Mouse (Mus musculus) gastrocnemius, postnatal 10 days (tissue): Measurements from ENCODE around the gene Ubb. TPM values are rescaled to one million over a fixed set of nuclear protein-coding genes. Genes with fewer than 3 reads are reported as not detected.
A peak's percentile ranks its signal among the peaks of the same experiment; 100 is the strongest.
"Not testable (repeated sequence)": the region's sequence is repeated elsewhere in the genome, so short reads cannot be mapped to it uniquely, and the experiment has no call there.

Experiments used
- DNase-seq: peaks from one replicate; pipeline ENCODE4 v3.0.0; 2021; ENCODE audit warnings: mixed read lengths
- long read RNA-seq, 2 experiments: library from polyadenylated mRNA; stranded (forward); transcript quantifications; one replicate each; pipeline ENCODE4 v2.0.0; 2021
- total RNA-seq, 2 experiments: library from RNA; stranded (reverse); gene quantifications; 2 replicates each; pipeline ENCODE4 v1.2.3; 2021

The Ubb gene
- 1,000 to 10,000 TPM; 1,047 to 1,133 TPM for total RNA-seq
- long read RNA-seq, experiment 1, transcript Ubb-201 (2 exons, 1,499 nt), result major isoform, 2,629 of 2,659 reads
- long read RNA-seq, experiment 1, partial matches to known transcripts, result 0 of 2,659 reads
- long read RNA-seq, experiment 1, other reads (novel, unspliced or antisense), result 28 of 2,659 reads
- long read RNA-seq, experiment 2, transcript Ubb-201 (2 exons, 1,499 nt), result major isoform, 2,976 of 3,005 reads
- long read RNA-seq, experiment 2, partial matches to known transcripts, result 0 of 3,005 reads
- long read RNA-seq, experiment 2, other reads (novel, unspliced or antisense), result 29 of 3,005 reads

DNA sequence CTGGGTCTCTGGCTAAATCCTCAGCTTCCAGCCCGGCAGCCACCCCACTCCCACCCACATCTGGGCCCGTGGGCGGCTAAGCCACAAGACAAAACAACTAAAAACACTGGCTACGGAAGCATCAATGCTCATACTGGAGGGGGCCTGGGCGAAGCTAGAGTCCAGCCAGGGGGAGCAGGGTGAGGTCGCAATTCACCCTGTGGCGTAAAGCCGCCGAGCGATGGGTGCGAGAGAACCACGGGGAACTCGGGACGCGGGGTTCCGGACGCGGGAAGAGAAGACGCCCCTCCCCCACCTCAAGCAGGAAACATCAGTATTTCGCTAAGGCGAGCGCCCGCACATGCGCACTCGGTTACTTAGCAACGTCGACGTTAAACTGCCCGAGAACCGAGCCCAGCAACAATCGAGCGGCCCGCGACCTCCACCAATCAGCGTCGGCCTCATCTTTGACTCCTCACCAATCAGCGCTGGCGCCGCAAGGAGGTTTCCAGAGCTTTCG is at the start of gene Ubb:
Ubb (plus strand) TSS at position 445 of the 499 bp plus-strand sequence.
- DNase-seq, result peak; percentile 99

DNA sequence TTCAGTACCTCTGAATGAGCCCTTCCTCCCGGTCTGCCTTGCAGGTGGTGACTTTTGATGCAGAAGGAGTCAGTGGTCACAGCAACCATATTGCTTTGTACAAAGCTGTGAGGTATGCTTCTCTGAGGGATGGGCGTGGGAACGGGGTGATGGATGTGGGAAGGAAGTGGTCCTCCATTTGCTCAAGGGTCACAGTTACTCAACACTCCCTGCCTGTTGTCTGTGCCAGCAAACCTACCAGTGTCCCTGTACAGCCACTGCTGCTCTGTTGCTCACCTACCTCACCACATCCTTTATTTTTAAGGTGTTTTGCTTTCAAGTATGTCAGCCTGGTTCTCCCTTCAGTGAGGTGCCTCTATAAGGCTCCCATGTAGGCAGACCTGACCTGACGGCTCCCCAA is 43.3 kb upstream of the Ubb start:
- no peak for DNase-seq

DNA sequence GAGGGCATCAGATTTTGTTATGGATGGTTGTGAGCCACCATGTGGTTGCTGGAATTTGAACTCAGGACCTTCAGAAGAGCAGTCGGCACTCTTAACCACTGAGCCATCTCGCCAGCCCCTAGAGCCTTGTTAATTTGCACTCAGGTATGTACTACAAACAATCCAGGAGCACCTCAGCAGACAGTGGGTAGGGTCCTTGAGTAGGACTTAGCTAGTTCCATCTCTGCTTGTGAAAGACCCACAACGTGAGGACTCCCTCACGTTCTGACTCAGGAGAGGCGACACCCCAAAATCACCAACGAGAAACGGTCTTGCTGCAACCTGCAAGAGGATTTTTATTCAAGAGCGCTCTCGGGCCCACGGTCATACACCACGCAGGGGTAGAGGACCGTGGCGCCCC is 42.6 kb upstream of the Ubb start:
- not testable (repeated sequence) for DNase-seq

DNA sequence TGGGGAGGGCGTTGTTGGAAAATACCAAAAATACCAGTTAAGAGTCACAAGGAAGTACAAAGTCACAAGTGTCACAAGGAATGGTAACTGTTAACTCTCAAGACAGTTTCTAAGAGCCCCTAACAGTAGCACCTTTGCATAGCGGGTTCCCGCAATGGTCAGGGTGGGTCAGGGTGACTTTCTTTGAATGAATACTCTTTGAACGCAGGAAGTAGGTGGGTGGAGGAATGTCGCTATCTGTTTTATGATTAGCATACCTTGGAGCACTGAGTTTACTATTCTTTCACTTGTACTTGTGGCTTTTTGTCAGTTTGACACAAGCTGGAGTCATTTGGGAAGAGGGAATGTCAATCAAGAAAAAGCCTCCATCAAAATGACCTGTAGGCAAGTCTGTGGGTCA is 42.2 kb upstream of the Ubb start:
- not testable (repeated sequence) for DNase-seq

DNA sequence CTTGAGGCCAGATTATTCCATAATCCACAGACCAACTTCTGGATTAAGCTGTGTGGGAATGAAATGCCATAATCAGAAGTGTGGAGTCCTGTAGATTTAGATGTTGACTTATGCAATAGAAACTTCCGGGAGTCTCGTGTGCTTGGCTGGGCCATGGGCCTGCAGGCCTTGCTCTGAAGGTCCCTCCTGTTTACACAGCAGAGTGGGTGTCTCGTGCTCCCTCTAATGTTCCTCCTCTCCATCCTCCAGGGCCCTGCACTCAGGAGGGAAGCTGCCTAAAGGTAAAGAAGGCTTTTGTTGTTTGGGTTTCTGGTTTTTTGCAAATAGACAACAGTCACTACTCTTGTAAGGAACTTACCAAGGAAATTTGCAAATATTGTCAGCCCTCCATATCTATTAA is 41.4 kb upstream of the Ubb start:
- no peak for DNase-seq

DNA sequence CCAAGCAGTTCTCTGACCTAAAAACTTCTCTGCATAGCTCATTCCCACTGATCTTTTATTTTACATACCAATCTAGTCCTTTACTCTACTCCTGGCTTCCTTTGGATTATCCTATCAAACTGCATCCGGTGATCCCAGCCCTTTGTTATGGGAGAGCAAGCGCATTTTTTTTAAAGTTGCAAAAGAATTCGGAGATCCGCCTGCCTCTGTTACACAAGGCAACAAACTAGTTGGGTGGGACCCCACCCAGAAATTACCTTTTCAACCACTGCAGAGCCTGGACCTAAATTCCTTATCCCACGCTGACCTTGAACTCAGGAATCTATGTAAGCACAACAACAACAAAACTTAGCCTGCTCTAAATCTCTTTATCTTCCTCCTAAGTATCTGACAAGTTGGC is 40.0 kb upstream of the Ubb start:
- no peak for DNase-seq

DNA sequence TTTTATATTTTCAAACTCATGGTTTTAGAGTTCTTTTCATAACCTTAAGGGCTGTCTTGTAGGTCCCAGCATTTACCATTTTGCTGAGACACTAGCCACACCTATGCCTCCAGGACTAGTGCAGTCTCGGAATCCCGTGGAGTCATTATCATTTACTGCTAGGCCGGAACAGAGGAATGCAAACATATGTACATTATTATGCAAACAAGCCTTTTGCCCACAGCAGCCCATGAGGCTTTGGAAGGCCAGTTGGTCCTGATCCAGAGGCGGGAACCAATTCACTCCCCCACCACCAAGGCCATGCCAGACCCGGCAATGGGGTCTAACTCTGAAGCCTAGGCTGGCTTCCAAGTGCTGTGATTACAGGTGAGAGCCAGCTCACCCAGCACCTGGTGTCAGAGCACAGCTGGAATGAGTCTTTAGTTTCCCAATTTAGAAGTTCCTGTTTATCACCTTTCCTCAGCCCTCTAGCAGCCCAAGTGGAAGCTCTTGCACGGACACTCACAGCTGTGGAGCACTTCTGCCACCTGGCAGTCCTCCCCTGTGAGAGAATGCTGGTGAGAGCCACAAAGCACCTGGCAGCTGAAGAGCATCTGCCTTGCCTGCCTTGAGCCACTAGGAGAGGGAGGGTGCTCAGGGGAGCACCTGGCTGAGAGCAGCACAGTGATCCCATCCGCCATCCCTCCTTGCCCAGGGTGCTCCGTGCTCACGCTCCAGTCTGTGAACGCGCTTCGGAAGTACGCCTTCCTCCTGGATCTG is 39.3 kb upstream of the Ubb start:
- no peak for DNase-seq

DNA sequence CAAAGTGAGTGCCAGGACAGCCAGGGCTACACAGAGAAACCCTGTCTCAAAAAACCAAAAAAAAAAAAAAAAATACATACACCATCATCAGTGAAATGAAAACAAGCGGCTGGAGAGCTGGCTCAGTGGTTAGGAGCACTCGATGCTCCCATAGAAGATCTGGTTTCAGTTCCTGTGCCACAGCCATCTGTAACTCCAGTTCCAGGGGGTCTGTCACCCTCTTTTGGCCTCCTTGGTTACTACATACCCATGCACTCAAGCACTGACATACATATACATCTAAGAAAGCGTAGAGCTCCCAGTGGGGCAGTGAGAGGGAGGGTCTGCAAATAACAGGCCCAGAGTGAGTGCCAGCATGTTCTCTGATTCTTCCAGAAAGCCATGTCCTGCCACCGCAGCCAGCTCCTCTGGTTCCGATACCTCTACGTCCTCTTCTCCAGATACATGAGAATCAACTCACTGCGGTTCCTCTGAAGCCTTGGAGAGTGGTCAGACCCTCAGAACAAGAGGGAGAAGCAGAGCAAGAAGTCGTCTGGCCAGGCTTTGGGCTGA is 38.4 kb upstream of the Ubb start:
- DNase-seq, result no peak

DNA sequence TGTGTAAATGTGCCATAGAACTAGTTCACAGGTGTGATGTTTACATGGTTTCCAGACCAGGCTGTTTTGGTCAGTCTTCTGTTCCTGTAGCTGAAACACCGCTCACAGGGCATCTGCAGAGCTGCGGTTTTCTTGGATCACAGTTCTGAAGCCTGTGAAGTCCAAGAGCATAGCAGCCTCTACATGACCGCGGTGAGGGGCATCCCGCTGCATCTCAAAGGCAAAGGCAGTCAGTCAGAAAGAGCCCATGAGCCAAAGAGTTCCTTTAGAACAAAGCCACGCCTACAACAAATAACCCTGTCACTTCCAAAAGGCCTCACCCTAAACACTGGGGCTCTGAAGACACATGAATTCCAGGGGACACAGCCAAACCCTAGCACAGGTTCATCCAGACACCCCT is 37.7 kb upstream of the Ubb start:
- DNase-seq, result no peak

DNA sequence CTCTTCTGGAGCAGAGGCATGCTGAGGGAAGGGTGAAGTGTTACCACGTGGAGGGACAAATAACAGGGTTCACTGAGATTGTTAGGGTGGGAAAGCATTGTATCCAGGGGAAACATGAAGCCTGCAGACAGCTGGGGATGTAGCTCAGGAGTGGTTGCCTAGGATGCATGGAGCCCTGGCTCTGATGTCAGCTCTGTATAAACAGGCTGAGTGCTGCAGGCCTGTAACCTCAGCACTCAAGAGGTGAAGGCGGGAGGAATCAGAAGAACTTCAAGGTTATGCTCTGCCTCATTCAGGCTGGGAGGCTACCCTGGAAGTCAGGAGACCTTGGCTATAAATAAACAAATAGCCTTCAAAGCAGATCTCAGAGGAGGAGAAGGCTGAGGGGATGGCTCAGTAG is 32.0 kb upstream of the Ubb start:
- DNase-seq, result no peak

DNA sequence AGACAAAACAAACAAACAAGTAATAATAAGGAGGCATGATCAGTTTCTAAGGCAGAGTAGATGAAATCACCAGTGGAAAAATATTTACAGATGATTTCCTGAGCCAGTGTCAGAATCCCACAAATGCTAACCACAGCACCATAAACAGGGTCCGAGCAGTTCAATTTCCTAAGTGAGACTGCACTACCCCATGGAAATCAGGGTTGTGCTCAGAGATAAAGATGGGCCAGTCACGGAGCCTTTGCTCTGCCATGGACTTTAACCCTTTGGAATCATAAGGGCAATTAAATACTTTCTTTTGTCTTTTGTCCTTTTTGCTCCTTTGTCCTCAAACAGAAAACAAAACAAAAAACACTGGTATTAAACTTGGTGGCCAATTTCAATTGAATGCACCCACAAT is 28.7 kb upstream of the Ubb start:
- DNase-seq, result no peak

DNA sequence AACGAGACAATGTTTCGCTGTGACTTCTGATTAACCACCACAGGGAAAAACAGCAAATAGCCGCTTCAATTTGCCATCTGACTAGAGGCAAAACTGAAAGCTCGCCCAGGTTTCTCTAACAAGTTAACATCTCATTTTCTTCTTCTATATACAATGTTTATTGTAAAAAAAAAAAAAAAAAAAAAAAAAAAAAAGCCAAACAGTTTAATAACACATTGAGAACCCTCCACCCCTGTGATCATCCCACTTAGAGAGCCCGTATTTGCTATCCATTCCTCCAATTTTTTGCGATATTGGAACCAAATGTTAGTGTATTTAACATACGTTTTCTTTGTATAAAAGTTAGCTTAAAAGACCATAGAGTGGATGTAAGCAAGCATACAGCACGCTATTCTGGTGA is 13.9 kb upstream of the Ubb start:
- DNase-seq, result no peak

DNA sequence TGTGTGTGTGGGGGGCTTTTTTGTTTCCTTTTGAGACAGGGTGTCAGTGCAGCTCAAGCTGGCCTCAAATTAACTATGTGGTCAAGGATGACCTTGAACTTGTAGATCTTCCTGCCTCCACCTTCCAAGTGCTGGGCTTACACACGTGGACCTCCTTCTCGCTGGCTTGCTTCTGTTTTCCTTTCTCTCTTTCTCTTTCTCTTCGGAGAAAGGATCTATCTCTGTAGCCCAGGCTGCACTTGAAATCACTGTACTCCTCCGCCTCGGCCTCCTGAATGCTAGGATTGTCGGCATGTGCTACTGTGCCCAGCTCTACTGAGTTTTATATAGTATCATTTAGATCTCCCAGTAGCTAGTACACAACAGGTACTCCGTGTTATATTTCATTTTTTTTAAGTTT is 13.4 kb upstream of the Ubb start:
- DNase-seq, result no peak

DNA sequence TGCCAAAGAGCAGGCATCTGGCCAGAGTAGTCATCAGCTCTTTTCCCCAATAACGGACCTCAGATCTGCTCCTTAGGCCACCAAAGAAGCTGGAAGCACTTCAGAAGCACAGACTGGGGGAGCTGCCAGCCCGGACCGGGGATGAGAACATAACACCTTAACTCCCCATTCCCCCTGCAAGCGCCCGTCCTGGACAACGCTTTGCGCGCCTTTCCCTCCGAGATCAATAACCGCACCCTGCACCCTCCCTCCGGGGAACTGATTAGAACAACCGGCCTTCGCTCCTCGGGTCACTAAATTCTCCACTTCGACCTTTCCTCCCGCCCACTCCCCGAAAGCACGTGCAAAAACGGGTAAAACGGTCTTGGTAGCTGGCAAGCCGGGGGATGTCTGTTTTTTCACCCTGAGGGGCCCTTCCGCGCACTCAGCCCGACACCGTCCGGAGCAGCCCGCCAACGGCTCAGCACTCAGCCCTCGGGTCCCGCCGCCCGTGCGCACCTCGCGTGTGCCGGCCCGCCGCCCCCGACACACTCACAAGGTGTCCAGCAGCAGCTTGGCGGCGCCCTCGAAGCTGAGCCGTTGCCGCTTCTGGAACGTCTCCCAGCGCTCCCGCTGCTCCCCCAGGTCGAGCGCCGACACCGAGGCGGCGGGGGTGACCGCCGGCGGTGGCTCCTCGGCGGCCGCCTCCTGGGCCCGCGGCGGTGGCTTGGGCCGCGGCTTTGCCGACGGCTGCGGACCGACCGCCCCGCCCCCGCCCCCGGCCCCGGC is 12.5 kb upstream of the Ubb start:
- peak; percentile 72 for DNase-seq

DNA sequence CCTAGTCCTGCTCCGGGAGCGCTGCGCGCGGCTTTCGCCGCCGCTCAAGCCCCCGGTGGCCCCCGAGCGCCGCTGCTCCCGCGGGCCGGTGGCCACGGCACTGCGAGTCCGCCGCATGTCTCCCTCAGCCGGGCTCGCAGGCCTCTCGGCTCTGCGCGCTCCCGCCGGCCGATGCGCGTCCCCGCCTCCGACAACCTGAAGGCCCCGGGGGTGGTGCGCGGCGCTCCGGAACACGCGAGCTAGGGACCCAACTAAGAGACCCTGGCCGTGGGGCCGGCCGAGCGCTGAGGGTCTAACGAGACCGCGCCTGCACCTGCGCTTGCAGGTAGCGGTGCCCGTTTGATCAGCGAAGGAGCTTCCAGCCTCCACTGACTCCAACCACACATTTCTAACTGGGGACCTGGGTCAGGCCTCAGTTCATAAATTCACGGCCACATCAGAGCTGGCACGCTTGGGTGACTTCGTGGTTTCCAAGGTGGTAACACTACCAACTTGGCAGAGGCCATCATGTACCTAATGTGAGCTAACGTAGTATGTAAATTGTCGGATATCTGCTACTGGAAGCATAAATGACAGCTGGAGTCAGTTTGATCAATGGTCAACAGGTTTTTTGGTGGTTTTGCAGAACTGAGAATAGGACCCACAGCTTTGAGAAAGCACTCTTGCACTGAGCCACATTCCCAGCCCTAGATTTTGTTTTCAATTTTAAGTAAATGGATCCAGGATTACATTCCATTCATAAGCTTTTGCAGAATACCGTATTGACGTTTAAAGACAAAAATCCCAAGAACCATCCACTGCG is 11.7 kb upstream of the Ubb start, which contains the start of gene Cenpv:
Cenpv (minus strand) TSS at position 173 of the 802 bp plus-strand sequence.
- peak; percentile 76 for DNase-seq

DNA sequence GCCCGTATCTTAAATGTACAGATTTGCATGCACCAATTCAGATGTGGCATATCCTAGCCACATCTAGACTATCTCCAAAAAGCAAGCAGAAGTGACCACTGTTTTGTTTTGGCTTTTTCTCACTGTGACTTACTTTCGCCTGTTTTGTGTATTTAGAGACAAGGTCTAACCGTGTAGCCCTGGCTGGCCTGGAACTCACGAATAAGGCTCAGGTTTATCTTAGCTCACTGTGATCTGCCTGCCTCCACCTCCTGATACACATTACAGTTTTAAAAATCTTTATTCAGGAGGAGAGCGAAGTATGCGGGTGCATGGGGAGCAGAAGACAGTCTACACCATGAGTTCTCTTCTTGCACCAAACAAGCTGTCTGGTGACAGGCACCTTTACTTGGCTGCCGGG is 10.8 kb upstream of the Ubb start:
- DNase-seq, result no peak

DNA sequence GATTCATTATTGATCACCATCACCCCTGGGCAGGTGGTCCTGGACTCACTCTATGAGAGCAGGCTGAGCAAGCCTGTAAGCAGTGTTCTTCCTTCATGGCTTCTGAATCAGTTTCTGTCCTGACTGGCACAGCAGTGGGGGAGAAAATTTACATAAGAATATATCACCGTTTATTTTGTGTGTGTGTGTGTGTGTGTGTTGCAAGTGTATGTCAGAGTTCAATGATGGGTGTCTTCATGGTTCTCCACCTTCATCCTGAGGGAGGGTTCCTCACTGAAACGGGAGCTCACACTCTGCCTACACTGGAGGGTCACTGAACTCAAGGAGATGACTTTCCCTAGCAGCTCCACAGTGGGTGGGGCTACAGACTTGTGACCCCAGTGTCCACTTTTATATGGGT is 10.0 kb upstream of the Ubb start:
- no peak for DNase-seq

DNA sequence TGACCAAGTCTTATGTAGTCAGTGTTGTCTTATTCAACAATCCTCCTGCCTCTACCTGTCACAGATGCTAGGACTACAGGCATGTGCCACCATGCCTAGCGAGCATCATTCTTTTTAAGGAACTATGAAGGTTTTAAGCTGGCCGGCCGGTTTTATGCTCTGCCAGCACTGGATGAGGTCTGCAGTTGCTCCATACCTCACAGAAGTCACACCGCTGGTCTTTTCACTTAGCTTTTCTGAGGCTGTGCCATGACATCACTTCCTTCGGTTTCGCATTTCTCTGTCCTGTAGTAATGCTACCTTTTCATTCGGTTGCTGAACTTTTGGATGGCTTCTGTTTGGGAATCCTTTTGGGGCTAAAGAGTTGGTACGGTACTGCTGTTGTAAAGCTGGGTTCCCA is 9.4 kb upstream of the Ubb start:
- DNase-seq, result no peak

DNA sequence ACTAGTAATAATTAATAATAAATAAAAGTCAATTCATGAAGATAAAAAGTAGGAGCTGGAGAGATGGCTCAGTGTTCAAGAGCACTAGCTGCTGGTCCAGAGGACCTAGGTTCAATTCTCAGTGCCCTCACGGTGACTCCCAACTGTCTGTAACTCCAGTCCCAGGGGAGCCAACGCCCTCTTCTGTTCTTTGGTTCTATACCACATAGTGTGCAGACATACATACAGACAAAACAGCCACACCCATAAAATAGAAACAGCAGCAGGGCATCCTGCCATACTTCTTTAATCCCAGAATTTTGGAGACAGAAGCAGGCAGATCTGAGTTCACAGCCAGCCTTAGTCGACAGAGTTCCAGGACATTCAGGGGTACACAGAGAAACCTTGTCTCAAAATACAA is 7.0 kb upstream of the Ubb start:
- no peak for DNase-seq

DNA sequence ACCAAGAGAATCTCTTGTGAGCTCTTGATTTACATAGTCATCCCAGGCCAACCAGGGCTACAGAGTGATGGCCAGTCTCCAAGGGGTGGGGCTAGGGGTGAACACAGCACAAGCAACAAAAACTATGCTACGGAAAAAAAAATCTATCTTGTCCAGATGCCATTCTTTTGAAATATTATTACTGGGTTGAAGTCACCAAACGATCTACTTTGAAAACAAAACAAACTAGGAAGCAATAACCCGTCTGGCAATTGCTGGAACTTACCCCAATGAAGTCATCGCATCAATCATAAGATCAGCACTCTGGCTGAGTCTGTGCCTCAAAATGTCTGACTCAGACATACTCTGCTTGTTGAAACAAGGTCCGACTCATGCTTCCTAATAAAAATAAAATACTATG is 1.2 kb upstream of the Ubb start:
- DNase-seq, result peak; percentile 80

DNA sequence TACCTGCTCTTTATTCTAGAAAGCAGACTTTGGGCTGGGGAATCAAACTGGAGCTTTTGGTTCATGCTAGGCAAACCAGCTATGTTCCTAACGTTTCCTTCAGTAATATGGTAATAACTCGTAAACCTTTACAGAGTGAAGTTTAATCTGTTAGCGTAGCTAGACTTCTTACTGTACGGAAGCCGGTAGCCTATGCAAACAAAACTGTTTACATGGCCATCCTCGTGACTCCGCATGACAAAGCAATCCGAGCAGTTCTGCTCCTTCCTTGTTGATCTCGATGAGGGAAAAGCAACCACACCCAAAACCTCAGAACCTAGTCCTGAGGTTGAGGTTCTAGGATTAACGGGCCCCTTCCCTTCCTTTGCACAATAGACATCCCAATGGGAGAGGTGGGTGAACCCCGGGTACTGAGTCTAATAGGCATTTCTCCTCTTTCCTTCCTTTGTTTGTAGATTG is 715 bp upstream of the Ubb start:
- DNase-seq, result no peak
